Mouse (Mus musculus) bone marrow, adult 2 months (tissue): Measurements from ENCODE around the gene Disp3. TPM values are rescaled to one million over a fixed set of nuclear protein-coding genes. Genes with fewer than 3 reads are reported as not detected.

Experiments used
- H3K27ac ChIP-seq: fragments of 200-500 bp; 2 replicates; pipeline ENCODE4 v1.5.1; 2012; ENCODE audit warnings: low read depth, mild to moderate bottlenecking, control low read depth, inconsistent platforms, low read length; ENCODE audit not compliant: control insufficient read depth, poor library complexity, insufficient read depth
- H3K4me1 ChIP-seq: fragments of 200-500 bp; 2 replicates; pipeline ENCODE4 v1.6.1; 2011; ENCODE audit warnings: low read length; ENCODE audit not compliant: control insufficient read depth, insufficient read depth
- H3K4me3 ChIP-seq: fragments of 200-500 bp; replicated peaks from 2 replicates; pipeline ENCODE3; 2011; ENCODE audit warnings: mild to moderate bottlenecking, low read depth, low read length, control low read depth; ENCODE audit not compliant: control insufficient read depth
- CTCF ChIP-seq: fragments of 200-500 bp; IDR thresholded peaks from 2 replicates; pipeline ENCODE4 v1.5.1; 2011; ENCODE audit warnings: low read length, control low read depth; ENCODE audit not compliant: control insufficient read depth, insufficient read depth
- POLR2A ChIP-seq: fragments of 200-500 bp; IDR thresholded peaks from 2 replicates; pipeline ENCODE4 v1.6.1; 2011; ENCODE audit warnings: low read depth, mild to moderate bottlenecking, control low read depth, low read length, borderline replicate concordance; ENCODE audit not compliant: control insufficient read depth
- WGBS: fragments of 180-500 bp; shearing (Covaris S2); methylation state at CpG from one replicate; pipeline ENCODE4 v1.1.7; 2018; 5-methylcytosine and 5-hydroxymethylcytosine counted together
- polyA plus RNA-seq: library from polyadenylated mRNA; stranded (reverse); fragments of >200 nt; gene quantifications from 2 replicates; pipeline ENCODE4 v1.2.4, GENCODE M21; 2011; ENCODE audit warnings: low replicate concordance; ENCODE audit not compliant: missing spikeins, insufficient read depth, insufficient read length

The Disp3 gene
- polyA plus RNA-seq, 1 experiment: not detected

GRCm38 (mm10) chr4:148297640-148298039 is 9.9 kb upstream of the Disp3 start:
- Histone ChIP-seq H3K4me3 (no peak overlapping the region), H3K27ac (no peak overlapping the region), H3K4me1 (peaks cover 2% of the 10 kb centered on the region; the same call in 1 of the 2 replicates)
- TF ChIP-seq POLR2A: no peak
- TF ChIP-seq CTCF: no peak
- 75% methylated on average over 6 of the region's 6 CpGs for WGBS

- no peaks in the 10 kb centered on the region for H3K4me1 ChIP-seq
- no peak overlapping the region for H3K27ac ChIP-seq
- WGBS: 24% methylated on average over 5 of the region's 5 CpGs
- TF ChIP-seq POLR2A: no peak
- H3K4me3 ChIP-seq: no peak overlapping the region
Observed at GRCm38 (mm10) chr4:148293319-148293718, 5.6 kb upstream of the Disp3 start.

- no peak overlapping the region for H3K27ac ChIP-seq
- TF ChIP-seq POLR2A: no peak
- no peak for TF ChIP-seq CTCF
- WGBS: 78% methylated on average over 10 of the region's 10 CpGs
- H3K4me1 ChIP-seq: no peaks in the 10 kb centered on the region
- no peak overlapping the region for H3K4me3 ChIP-seq
Observed at GRCm38 (mm10) chr4:148291849-148292248, 4.1 kb upstream of the Disp3 start.

DNA sequence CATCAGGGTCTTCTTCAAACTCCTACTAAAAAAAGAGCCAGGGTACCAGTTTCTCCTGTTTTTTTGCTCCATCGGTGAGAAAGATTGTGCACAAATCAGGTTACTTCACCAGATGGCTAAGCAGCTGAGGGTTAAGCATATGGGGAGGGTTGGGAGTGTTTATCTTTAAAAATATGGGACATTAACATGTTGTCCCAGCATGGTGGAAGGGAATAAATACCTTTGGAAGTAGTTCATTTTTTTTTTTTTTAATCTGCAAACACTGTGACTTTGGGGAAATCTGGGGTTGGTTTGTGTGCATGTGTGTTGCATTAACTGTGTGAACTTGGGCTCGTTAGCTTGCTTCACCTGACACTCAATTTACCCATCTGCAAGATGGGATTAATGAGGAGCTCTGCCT is 3.3 kb upstream of the Disp3 start:
- TF ChIP-seq CTCF (no peak), POLR2A (no peak)
- Histone ChIP-seq H3K27ac (no peak overlapping the region), H3K4me3 (no peak overlapping the region), H3K4me1 (no peaks in the 10 kb centered on the region)
- WGBS: 58% methylated on average over 2 of the region's 2 CpGs

DNA sequence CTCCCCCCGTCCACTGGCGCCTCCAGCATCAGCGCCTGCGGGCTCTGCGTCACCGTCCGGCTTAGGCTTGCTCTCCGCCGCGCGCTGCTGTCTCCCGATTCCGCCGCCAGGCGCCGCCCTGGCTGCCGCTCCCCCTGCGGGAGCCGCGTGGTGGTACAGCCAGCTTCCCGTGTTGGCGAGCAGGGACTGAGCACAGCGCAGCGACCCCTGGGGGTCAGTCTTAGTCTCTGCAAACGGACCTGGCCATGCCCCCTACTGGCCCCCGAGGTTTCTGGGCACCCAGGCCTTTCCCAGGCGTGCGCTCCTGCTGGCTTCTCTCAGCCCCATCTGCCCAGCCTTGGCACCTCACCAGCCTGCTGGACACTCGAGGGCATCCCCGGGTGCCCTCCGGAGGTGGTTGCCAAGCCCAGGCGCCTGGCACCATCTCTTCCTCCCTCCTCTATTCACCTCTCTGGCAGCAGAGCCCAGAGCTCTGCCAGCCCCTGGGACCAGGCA is 337 bp upstream of the Disp3 start:
- no peak overlapping the region for H3K27ac ChIP-seq
- no peak overlapping the region for H3K4me3 ChIP-seq
- TF ChIP-seq CTCF (peak; percentile 64), POLR2A (no peak)
- H3K4me1 ChIP-seq: no peaks in the 10 kb centered on the region
- WGBS: 7% methylated on average over 32 of the region's 32 CpGs

GRCm38 (mm10) chr4:148287041-148287440 is 724 bp downstream of the Disp3 start:
- TF ChIP-seq CTCF: no peak
- no peak for TF ChIP-seq POLR2A
- Histone ChIP-seq H3K27ac (no peak overlapping the region), H3K4me3 (no peak overlapping the region), H3K4me1 (no peaks in the 10 kb centered on the region)
- 7% methylated on average over 20 of the region's 20 CpGs for WGBS

GRCm38 (mm10) chr4:148286226-148287031 is 1.3 kb downstream of the Disp3 start:
- H3K4me1 ChIP-seq: no peaks in the 10 kb centered on the region
- H3K4me3 ChIP-seq: no peak overlapping the region
- no peak overlapping the region for H3K27ac ChIP-seq
- 24% methylated on average over 22 of the region's 22 CpGs for WGBS
- TF ChIP-seq POLR2A (no peak), CTCF (no peak)

- no peak overlapping the region for H3K27ac ChIP-seq
- no peaks in the 10 kb centered on the region for H3K4me1 ChIP-seq
- H3K4me3 ChIP-seq: no peak overlapping the region
- TF ChIP-seq CTCF: no peak
- TF ChIP-seq POLR2A: no peak
- WGBS: 71% methylated on average over 13 of the region's 13 CpGs
Observed at GRCm38 (mm10) chr4:148284219-148284618, 3.5 kb downstream of the Disp3 start.

GRCm38 (mm10) chr4:148276816-148277491 is 10.8 kb downstream of the Disp3 start:
- Histone ChIP-seq H3K4me1 (no peaks in the 10 kb centered on the region), H3K27ac (no peak overlapping the region), H3K4me3 (no peak overlapping the region)
- WGBS: 20% methylated on average over 4 of the region's 4 CpGs
- no peak for TF ChIP-seq CTCF
- TF ChIP-seq POLR2A: no peak
